Mouse (Mus musculus) ES-Bruce4 (cell line): Measurements from ENCODE around the gene Hmgcl. TPM values are rescaled to one million over a fixed set of nuclear protein-coding genes. Genes with fewer than 3 reads are reported as not detected.
A peak's percentile ranks its signal among the peaks of the same experiment; 100 is the strongest.

Experiments used
- H3K27ac ChIP-seq: 2 replicates; pipeline ENCODE4 v1.5.1; 2012; ENCODE audit warnings: low read length, inconsistent platforms; ENCODE audit not compliant: insufficient read depth
- H3K27me3 ChIP-seq: 2 replicates; pipeline ENCODE4 v1.6.1; 2012; ENCODE audit warnings: mild to moderate bottlenecking, low read length, inconsistent platforms; ENCODE audit not compliant: control insufficient read depth, poor library complexity, insufficient read depth, severe bottlenecking
- H3K36me3 ChIP-seq: 2 replicates; pipeline ENCODE4 v1.6.1; 2012; ENCODE audit warnings: inconsistent platforms, mild to moderate bottlenecking, low read length, moderate library complexity; ENCODE audit not compliant: control insufficient read depth, poor library complexity, insufficient read depth, severe bottlenecking
- H3K4me1 ChIP-seq: one replicate; pipeline ENCODE4 v1.8.1; 2011; ENCODE audit warnings: low read length; ENCODE audit not compliant: control insufficient read depth, insufficient read depth
- H3K4me3 ChIP-seq: 2 replicates; pipeline ENCODE4 v1.5.1; 2011; ENCODE audit warnings: low read depth, mild to moderate bottlenecking, low read length
- H3K9ac ChIP-seq: 2 replicates; pipeline ENCODE4 v1.6.1; 2012; ENCODE audit warnings: low read depth, mild to moderate bottlenecking, inconsistent platforms; ENCODE audit not compliant: poor library complexity, severe bottlenecking
- H3K9me3 ChIP-seq: replicated peaks from 2 replicates; pipeline ENCODE4 v1.6.1; 2012; ENCODE audit warnings: mild to moderate bottlenecking, low read length, inconsistent platforms; ENCODE audit not compliant: control insufficient read depth, poor library complexity, insufficient read depth, severe bottlenecking
- CTCF ChIP-seq: IDR thresholded peaks from one replicate; pipeline ENCODE4 v1.8.1; 2011; ENCODE audit warnings: low read depth, low read length
- EP300 ChIP-seq: IDR thresholded peaks from 2 replicates; pipeline ENCODE4 v1.6.1; 2011; ENCODE audit warnings: low read depth, low read length; ENCODE audit not compliant: insufficient read depth
- POLR2A ChIP-seq: IDR thresholded peaks from one replicate; pipeline ENCODE4 v1.8.1; 2011; ENCODE audit warnings: low read length; ENCODE audit not compliant: insufficient read depth
- polyA plus RNA-seq: library from polyadenylated mRNA; stranded (reverse); fragments of >200 nt; gene quantifications from 2 replicates; pipeline ENCODE4 v1.2.4, GENCODE M21; 2011; ENCODE audit warnings: low read depth; ENCODE audit not compliant: missing spikeins, insufficient read depth, insufficient read length

Gene Hmgcl
- polyA plus RNA-seq, 1 experiment: 18.3 TPM

- H3K4me3 ChIP-seq: no peak overlapping the region
- no peaks in the 10 kb centered on the region for H3K9me3 ChIP-seq
- H3K9ac ChIP-seq: no peak overlapping the region
- H3K36me3 ChIP-seq: no peaks in the 10 kb centered on the region
- TF ChIP-seq CTCF (no peak), EP300 (no peak), POLR2A (no peak)
- H3K4me1 ChIP-seq: no peaks in the 10 kb centered on the region
- H3K27ac ChIP-seq: no peak overlapping the region
- H3K27me3 ChIP-seq: no peaks in the 10 kb centered on the region
These were observed 20.9 kb upstream of the Hmgcl start for GRCm38 (mm10) chr4:135925341-135925740.

- TF ChIP-seq CTCF (no peak), EP300 (no peak), POLR2A (no peak)
- no peak overlapping the region for H3K9ac ChIP-seq
- no peaks in the 10 kb centered on the region for H3K27me3 ChIP-seq
These were observed 19.9 kb upstream of the Hmgcl start for GRCm38 (mm10) chr4:135926195-135926808.

GRCm38 (mm10) chr4:135926861-135927260, 19.4 kb upstream of the Hmgcl start:
- no peak overlapping the region for H3K27ac ChIP-seq
- TF ChIP-seq POLR2A: no peak
- no peak for TF ChIP-seq CTCF
- TF ChIP-seq EP300: no peak
- no peaks in the 10 kb centered on the region for H3K27me3 ChIP-seq
- no peaks in the 10 kb centered on the region for H3K36me3 ChIP-seq
- H3K4me3 ChIP-seq: no peak overlapping the region
- H3K9ac ChIP-seq: no peak overlapping the region
- no peaks in the 10 kb centered on the region for H3K9me3 ChIP-seq
- H3K4me1 ChIP-seq: no peaks in the 10 kb centered on the region

More at GRCm38 (mm10) chr4:135926195-135926808, 19.9 kb upstream of the Hmgcl start:
- Histone ChIP-seq H3K9me3 (no peaks in the 10 kb centered on the region), H3K36me3 (no peaks in the 10 kb centered on the region), H3K27ac (no peak overlapping the region), H3K4me3 (peak overlapping the region; percentile 12), H3K4me1 (no peaks in the 10 kb centered on the region)

- Histone ChIP-seq H3K4me1 (no peaks in the 10 kb centered on the region), H3K36me3 (no peaks in the 10 kb centered on the region), H3K4me3 (no peak overlapping the region), H3K27ac (no peak overlapping the region), H3K9me3 (no peaks in the 10 kb centered on the region), H3K9ac (no peak overlapping the region), H3K27me3 (no peaks in the 10 kb centered on the region)
- no peak for TF ChIP-seq EP300
- no peak for TF ChIP-seq CTCF
- no peak for TF ChIP-seq POLR2A
These were observed 17.9 kb upstream of the Hmgcl start for GRCm38 (mm10) chr4:135928376-135928775.

GRCm38 (mm10) chr4:135929405-135929804, 16.8 kb upstream of the Hmgcl start:
- no peak overlapping the region for H3K27ac ChIP-seq
- H3K27me3 ChIP-seq: no peaks in the 10 kb centered on the region
- no peaks in the 10 kb centered on the region for H3K4me1 ChIP-seq
- H3K4me3 ChIP-seq: no peak overlapping the region
- H3K36me3 ChIP-seq: no peaks in the 10 kb centered on the region
- H3K9me3 ChIP-seq: no peaks in the 10 kb centered on the region
- TF ChIP-seq POLR2A (no peak), CTCF (no peak), EP300 (no peak)
- no peak overlapping the region for H3K9ac ChIP-seq

GRCm38 (mm10) chr4:135929828-135930227, 16.4 kb upstream of the Hmgcl start:
- Histone ChIP-seq H3K4me3 (no peak overlapping the region), H3K9me3 (no peaks in the 10 kb centered on the region), H3K9ac (no peak overlapping the region), H3K36me3 (no peaks in the 10 kb centered on the region), H3K4me1 (no peaks in the 10 kb centered on the region), H3K27ac (no peak overlapping the region), H3K27me3 (no peaks in the 10 kb centered on the region)
- no peak for TF ChIP-seq CTCF
- TF ChIP-seq EP300: no peak
- no peak for TF ChIP-seq POLR2A
